Mouse (Mus musculus): Measurements from ENCODE around the gene Isl1. TPM values are rescaled to one million over a fixed set of nuclear protein-coding genes. Genes with fewer than 3 reads are reported as not detected.
A peak's percentile ranks its signal among the peaks of the same experiment; 100 is the strongest.

The Isl1 gene
- polyA plus RNA-seq, 1 experiment from 2014 or later, result 2.0 TPM

DNA sequence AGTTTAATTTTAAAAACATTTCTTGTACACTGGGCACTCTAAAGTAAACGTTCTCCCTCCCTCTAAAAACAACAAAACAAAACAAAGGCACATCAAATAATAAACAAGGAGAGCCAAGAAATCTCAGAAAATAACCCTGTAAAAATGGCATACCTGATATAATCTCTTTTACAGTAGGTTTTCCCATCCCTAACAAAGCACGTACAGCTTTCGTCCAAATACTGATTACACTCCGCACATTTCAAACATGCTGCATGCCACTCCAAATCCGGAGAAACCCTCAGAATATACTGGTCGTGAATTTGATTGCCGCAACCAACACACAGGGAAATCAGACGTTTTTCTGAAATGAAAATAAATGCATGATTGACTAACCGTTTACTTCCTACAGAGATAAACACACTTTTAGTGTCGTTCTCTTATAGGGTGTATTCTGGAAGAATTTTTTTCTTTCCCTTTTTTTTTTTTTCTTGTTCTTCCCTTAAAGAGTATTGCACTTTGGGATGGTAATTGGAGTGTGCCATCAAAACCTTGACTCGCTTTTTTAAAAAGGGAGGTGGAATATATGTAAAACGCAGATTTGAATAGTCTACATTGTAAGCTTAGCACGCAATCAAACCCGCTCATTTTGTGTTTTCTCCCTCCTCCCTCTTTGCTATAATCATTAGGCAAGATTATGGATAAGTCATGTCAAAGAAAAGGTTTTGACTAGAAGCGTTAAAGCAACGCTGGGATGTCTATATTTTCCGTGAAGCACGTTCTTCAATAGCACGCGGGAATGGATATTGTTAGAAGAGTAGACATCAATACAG lies 1.2 kb downstream of the Isl1 start:
- Histone ChIP-seq H3K9me3 (ENCODE audit: control insufficient read depth, low read length) (no peaks in the 10 kb centered on the region), H3K27ac (ENCODE audit: low read length) (no peak overlapping the region), H3K4me1 (replicated peaks; ENCODE audit: control insufficient read depth, insufficient read depth, low read length) (peaks cover 6% of the 10 kb centered on the region; the same call in 1 of the 2 replicates), H3K4me3 (ENCODE audit: low read length) (peak overlapping the region; percentile 67), H3K4me2 (ENCODE audit: low read depth, low read length) (peak overlapping the region; percentile 99), H3K36me3 (ENCODE audit: control insufficient read depth, insufficient read depth, low read length) (no peaks in the 10 kb centered on the region), H3K27me3 (ENCODE audit: control insufficient read depth, insufficient read depth, low read depth, low read length) (peaks cover 80% of the 10 kb centered on the region), H3K9ac (ENCODE audit: low read length) (no peak overlapping the region)
- no peak for ATAC-seq (ENCODE audit: low read depth)
- 2% methylated on average over 20 of the region's 20 CpGs for WGBS

DNA sequence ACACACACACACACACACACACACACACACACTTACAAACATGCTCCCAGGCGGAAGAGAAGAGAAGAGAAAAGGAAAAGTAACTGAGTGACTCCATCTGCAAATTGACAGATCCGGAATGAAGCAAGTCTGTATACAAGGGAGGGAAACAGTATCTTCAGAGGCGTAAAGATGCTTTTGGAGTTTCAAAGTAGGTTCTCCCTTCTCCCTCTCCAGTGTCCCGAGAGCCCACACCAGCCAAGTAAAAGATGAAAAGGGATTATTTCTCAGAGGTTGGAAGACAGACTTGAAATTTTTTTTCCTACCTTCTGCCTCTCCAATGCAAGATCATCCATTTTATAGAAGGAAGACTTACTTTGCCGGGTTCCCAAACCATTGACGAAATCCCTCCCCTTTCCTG lies 2.9 kb downstream of the Isl1 start:
- Histone ChIP-seq H3K4me2 (ENCODE audit: low read depth, low read length) (no peak overlapping the region), H3K4me3 (ENCODE audit: low read length) (no peak overlapping the region)
- no peak for ATAC-seq (ENCODE audit: low read depth)

DNA sequence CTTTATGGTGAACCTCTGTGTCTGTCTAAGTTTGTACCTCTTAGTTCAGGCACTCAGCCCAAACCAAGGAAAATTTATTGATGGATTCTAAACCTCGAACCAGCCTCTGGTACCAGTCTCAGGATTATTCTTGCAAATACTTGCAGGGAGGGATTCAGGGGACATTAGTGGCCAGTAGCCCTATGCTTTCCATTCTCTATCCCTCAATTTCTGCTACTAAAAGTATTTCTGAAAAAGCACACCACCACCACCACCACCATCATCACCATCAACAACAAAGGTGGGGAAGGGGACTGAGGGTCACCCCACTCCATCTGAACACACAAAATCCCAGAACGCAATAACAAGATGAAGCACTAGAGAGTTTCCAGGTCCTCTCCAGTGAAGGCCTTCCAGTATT lies 3.8 kb downstream of the Isl1 start:
- Histone ChIP-seq H3K9ac (ENCODE audit: low read length) (no peak overlapping the region), H3K4me1 (replicated peaks; ENCODE audit: control insufficient read depth, insufficient read depth, low read length) (peaks cover 6% of the 10 kb centered on the region; the same call in 1 of the 2 replicates), H3K27me3 (ENCODE audit: control insufficient read depth, insufficient read depth, low read depth, low read length) (peaks cover 81% of the 10 kb centered on the region), H3K27ac (ENCODE audit: low read length) (no peak overlapping the region), H3K4me3 (ENCODE audit: low read length) (no peak overlapping the region), H3K4me2 (ENCODE audit: low read depth, low read length) (no peak overlapping the region), H3K9me3 (ENCODE audit: control insufficient read depth, low read length) (no peaks in the 10 kb centered on the region), H3K36me3 (ENCODE audit: control insufficient read depth, insufficient read depth, low read length) (no peaks in the 10 kb centered on the region)
- 39% methylated on average over 2 of the region's 2 CpGs for WGBS
- ATAC-seq (ENCODE audit: low read depth), result no peak

More for the DNA sequence above, 2.9 kb downstream of the Isl1 start:
- Histone ChIP-seq H3K27ac (ENCODE audit: low read length) (no peak overlapping the region), H3K36me3 (ENCODE audit: control insufficient read depth, insufficient read depth, low read length) (no peaks in the 10 kb centered on the region), H3K9me3 (ENCODE audit: control insufficient read depth, low read length) (no peaks in the 10 kb centered on the region), H3K9ac (ENCODE audit: low read length) (no peak overlapping the region), H3K27me3 (ENCODE audit: control insufficient read depth, insufficient read depth, low read depth, low read length) (peaks cover 82% of the 10 kb centered on the region), H3K4me1 (replicated peaks; ENCODE audit: control insufficient read depth, insufficient read depth, low read length) (peaks cover 6% of the 10 kb centered on the region; the same call in 1 of the 2 replicates)
- 36% methylated on average over 6 of the region's 6 CpGs for WGBS

DNA sequence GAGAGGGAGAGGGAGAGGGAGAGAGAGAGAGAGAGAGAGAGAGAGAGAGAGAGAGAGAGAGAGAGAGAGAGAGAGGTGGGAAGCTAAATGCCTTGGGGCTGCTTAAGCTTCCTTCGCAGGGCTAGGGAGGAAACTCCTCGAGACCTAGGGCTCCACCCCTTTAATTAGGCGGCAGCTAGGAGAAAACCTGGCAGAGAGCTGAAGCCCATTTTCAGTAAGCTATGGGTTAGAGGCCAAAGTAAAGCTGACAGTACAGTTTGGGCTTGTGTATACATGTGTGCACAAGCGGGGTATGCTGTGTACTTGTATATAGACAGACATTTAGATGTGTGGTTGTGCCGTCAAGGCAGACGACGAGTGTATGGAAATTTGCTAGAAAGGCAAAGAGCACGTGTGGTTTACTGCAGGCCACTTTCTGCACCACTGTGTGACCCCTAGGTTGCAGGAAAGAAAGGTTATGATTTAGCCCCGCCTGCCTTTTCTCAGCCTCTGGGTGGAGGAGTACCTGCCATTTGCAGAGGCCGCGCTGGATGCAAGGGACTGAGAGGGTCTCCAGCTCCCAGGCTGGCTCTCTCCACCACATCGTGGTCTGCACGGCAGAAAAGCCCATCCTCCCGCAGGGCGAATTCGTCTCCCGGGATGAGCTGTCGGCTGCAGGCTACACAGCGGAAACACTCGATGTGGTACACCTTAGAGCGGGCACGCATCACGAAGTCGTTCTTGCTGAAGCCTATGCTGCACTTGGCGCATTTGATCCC lies 4.6 kb downstream of the Isl1 start:
- Histone ChIP-seq H3K9ac (ENCODE audit: low read length) (no peak overlapping the region), H3K4me1 (replicated peaks; ENCODE audit: control insufficient read depth, insufficient read depth, low read length) (peaks cover 4% of the 10 kb centered on the region; the same call in 1 of the 2 replicates), H3K36me3 (ENCODE audit: control insufficient read depth, insufficient read depth, low read length) (no peaks in the 10 kb centered on the region), H3K27ac (ENCODE audit: low read length) (no peak overlapping the region), H3K4me3 (ENCODE audit: low read length) (no peak overlapping the region), H3K27me3 (ENCODE audit: control insufficient read depth, insufficient read depth, low read depth, low read length) (peaks cover 77% of the 10 kb centered on the region), H3K4me2 (ENCODE audit: low read depth, low read length) (0 out of 2 replicates have a peak overlapping the region, but pooled peaks have one; percentile 14), H3K9me3 (ENCODE audit: control insufficient read depth, low read length) (no peaks in the 10 kb centered on the region)
- 9% methylated on average over 25 of the region's 25 CpGs for WGBS
- no peak for ATAC-seq (ENCODE audit: low read depth)

DNA sequence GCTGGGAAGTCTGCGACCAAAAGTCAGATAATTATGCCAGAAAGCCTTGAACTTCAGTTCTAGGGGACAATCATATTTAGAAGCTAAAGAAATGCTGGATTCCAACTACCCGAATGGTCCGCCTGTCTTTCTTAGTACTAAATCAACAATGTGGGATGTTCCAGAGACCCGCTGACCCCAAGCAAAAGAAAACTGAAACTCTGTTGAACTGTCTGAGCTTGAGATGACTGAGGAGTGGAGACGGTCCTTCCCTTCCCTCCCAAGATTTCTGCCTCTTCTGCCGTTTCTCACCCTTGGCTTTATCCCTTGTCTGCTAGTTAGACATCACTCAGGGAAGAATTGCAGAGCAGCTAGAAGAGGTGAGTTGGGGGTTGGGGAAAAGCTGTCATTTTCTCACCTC lies 5.7 kb downstream of the Isl1 start:
- H3K4me2 ChIP-seq (ENCODE audit: low read depth, low read length), result no peak overlapping the region
- peaks cover 74% of the 10 kb centered on the region for H3K27me3 ChIP-seq (ENCODE audit: control insufficient read depth, insufficient read depth, low read depth, low read length)
- no peak overlapping the region for H3K27ac ChIP-seq (ENCODE audit: low read length)
- no peak for ATAC-seq (ENCODE audit: low read depth)
- H3K4me3 ChIP-seq (ENCODE audit: low read length), result no peak overlapping the region
- H3K36me3 ChIP-seq (ENCODE audit: control insufficient read depth, insufficient read depth, low read length), result no peaks in the 10 kb centered on the region
- H3K4me1 ChIP-seq (replicated peaks; ENCODE audit: control insufficient read depth, insufficient read depth, low read length), result no peaks in the 10 kb centered on the region
- WGBS, result 27% methylated on average over 6 of the region's 6 CpGs
- no peak overlapping the region for H3K9ac ChIP-seq (ENCODE audit: low read length)
- no peaks in the 10 kb centered on the region for H3K9me3 ChIP-seq (ENCODE audit: control insufficient read depth, low read length)

DNA sequence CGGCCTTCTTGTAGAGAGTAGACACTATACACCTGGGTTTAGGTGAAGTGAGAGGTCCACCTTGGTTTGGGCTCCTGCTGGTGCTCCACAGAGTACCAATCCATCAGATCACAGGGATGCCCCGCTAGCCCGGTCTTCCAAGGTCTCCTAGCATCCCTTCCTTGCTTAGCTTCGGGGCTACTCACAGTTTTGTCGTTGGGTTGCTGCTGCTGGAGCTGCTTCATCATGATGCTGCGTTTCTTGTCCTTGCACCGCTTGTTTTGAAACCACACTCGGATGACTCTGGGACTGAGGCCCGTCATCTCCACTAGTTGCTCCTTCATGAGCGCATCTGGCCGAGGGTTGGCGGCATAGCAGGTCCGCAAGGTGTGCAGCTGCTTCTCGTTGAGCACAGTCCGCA lies 6.6 kb downstream of the Isl1 start:
- no peaks in the 10 kb centered on the region for H3K36me3 ChIP-seq (ENCODE audit: control insufficient read depth, insufficient read depth, low read length)
- WGBS, result 52% methylated on average over 15 of the region's 15 CpGs
- H3K27me3 ChIP-seq (ENCODE audit: control insufficient read depth, insufficient read depth, low read depth, low read length), result peaks cover 72% of the 10 kb centered on the region
- no peak overlapping the region for H3K4me3 ChIP-seq (ENCODE audit: low read length)
- H3K9ac ChIP-seq (ENCODE audit: low read length), result no peak overlapping the region
- no peaks in the 10 kb centered on the region for H3K9me3 ChIP-seq (ENCODE audit: control insufficient read depth, low read length)
- no peaks in the 10 kb centered on the region for H3K4me1 ChIP-seq (replicated peaks; ENCODE audit: control insufficient read depth, insufficient read depth, low read length)
- no peak for ATAC-seq (ENCODE audit: low read depth)
- no peak overlapping the region for H3K4me2 ChIP-seq (ENCODE audit: low read depth, low read length)
- H3K27ac ChIP-seq (ENCODE audit: low read length), result no peak overlapping the region

DNA sequence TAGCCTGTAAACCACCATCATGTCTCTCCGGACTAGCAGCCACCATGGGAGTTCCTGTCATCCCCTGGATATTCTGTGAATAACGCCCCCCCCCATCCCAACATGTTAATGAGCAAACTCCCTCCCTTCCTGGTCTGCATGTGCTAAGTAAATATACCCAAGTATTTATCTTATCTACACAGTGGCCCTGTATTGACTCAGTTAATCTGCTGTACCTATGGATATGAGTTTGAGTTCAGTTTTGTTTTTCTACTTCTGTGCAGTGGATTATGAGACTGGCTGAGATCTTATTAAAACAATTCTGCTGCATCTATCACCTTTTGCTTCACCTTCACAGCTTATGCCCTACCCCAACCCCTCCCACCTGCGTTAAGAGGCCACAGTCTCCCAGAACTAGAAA lies 7.8 kb downstream of the Isl1 start:
- Histone ChIP-seq H3K9ac (ENCODE audit: low read length) (no peak overlapping the region), H3K4me1 (replicated peaks; ENCODE audit: control insufficient read depth, insufficient read depth, low read length) (peaks cover 3% of the 10 kb centered on the region), H3K4me3 (ENCODE audit: low read length) (no peak overlapping the region), H3K4me2 (ENCODE audit: low read depth, low read length) (no peak overlapping the region), H3K27me3 (ENCODE audit: control insufficient read depth, insufficient read depth, low read depth, low read length) (peaks cover 75% of the 10 kb centered on the region), H3K36me3 (ENCODE audit: control insufficient read depth, insufficient read depth, low read length) (no peaks in the 10 kb centered on the region), H3K9me3 (ENCODE audit: control insufficient read depth, low read length) (no peaks in the 10 kb centered on the region), H3K27ac (ENCODE audit: low read length) (no peak overlapping the region)
- WGBS, result 44% methylated on average over 3 of the region's 3 CpGs
- ATAC-seq (ENCODE audit: low read depth), result no peak

DNA sequence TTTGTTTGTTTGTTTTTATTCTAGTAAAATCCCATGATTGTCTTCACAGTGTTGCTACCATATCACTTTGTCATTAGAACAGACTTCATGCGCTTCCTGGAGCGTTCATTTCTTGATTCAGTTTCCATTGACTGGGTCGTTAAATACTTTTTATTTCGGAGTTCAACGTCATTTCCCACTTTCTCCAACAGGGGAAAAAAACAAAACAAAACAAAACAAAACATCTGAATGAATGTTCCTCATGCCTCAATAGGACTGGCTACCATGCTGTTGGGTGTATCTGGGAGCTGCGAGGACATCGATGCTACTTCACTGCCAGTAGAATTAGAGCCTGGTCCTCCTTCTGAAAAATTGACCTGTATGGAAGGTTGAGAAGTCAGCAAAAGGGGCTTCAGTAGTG lies 10.2 kb downstream of the Isl1 start:
- ATAC-seq (ENCODE audit: low read depth), result no peak
- Histone ChIP-seq H3K9ac (ENCODE audit: low read length) (no peak overlapping the region), H3K9me3 (ENCODE audit: control insufficient read depth, low read length) (no peaks in the 10 kb centered on the region), H3K27ac (ENCODE audit: low read length) (no peak overlapping the region), H3K27me3 (ENCODE audit: control insufficient read depth, insufficient read depth, low read depth, low read length) (peaks cover 71% of the 10 kb centered on the region), H3K4me3 (ENCODE audit: low read length) (no peak overlapping the region), H3K36me3 (ENCODE audit: control insufficient read depth, insufficient read depth, low read length) (no peaks in the 10 kb centered on the region), H3K4me2 (ENCODE audit: low read depth, low read length) (no peak overlapping the region), H3K4me1 (replicated peaks; ENCODE audit: control insufficient read depth, insufficient read depth, low read length) (peaks cover 3% of the 10 kb centered on the region)
- 55% methylated on average over 7 of the region's 7 CpGs for WGBS

DNA sequence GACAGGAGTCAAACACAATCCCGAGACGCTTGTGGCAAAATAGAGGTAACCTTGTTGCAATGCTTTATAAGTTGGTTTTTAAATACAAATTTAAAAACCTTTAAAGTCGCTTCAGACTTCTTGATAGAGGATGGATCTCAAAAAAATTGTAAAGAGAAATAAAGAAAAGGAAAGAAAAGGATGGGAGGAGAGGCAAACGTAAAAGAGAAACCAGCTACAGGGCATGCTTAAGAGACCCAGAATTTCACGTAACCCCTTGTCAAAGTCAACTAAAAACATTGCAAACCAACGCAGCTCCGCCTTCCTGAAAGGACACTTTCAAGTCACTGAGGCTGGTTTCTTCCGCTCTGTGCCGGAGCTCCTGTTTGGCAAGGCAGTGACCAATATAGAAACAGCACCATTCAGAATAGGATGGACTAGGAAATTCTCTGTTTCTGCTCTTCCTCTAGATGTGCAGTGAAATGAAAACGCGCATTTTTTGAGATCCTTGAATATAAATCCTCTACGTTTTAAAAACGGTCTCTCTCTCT lies 10.8 kb downstream of the Isl1 start:
- Histone ChIP-seq H3K4me2 (ENCODE audit: low read depth, low read length) (no peak overlapping the region), H3K27me3 (ENCODE audit: control insufficient read depth, insufficient read depth, low read depth, low read length) (peaks cover 73% of the 10 kb centered on the region), H3K27ac (ENCODE audit: low read length) (no peak overlapping the region), H3K9ac (ENCODE audit: low read length) (no peak overlapping the region), H3K4me1 (replicated peaks; ENCODE audit: control insufficient read depth, insufficient read depth, low read length) (peaks cover 6% of the 10 kb centered on the region), H3K9me3 (ENCODE audit: control insufficient read depth, low read length) (no peaks in the 10 kb centered on the region), H3K4me3 (ENCODE audit: low read length) (no peak overlapping the region), H3K36me3 (ENCODE audit: control insufficient read depth, insufficient read depth, low read length) (no peaks in the 10 kb centered on the region)
- no peak for ATAC-seq (ENCODE audit: low read depth)
- WGBS, result 47% methylated on average over 13 of the region's 13 CpGs
